In genomic region chr11:94602356-94602955, GRCm38 (mm10) we compare ENCODE assay signal across 8 mouse cellular contexts. TPM values are rescaled to one million over a fixed set of nuclear protein-coding genes. Genes with fewer than 3 reads are reported as not detected.
DNase-seq lines count a peak whose midpoint lies in the region; ATAC-seq and TF ChIP-seq lines count a peak whose summit lies in the region.

No protein-coding gene starts in this region.

- H3K9ac ChIP-seq in lung, embryonic 15.5 days, result peak overlapping the region; percentile 63; the same call in 1 of the 2 replicates
- peak overlapping the region; percentile 79 for H3K9ac ChIP-seq in embryonic facial prominence, embryonic 13.5 days
- peak overlapping the region; percentile 50 for H3K9ac ChIP-seq in intestine, embryonic 14.5 days (ENCODE audit: low read length)
- no peak overlapping the region for H3K9ac ChIP-seq in neural tube, embryonic 12.5 days

- no peaks in the 10 kb centered on the region for H3K9me3 ChIP-seq in lung, embryonic 15.5 days
- H3K9me3 ChIP-seq in embryonic facial prominence, embryonic 13.5 days, result no peaks in the 10 kb centered on the region
- no peaks in the 10 kb centered on the region for H3K9me3 ChIP-seq in intestine, embryonic 14.5 days (ENCODE audit: control insufficient read depth, low read length)
- H3K9me3 ChIP-seq in neural tube, embryonic 12.5 days, result no peaks in the 10 kb centered on the region

- H3K27ac ChIP-seq in lung, embryonic 15.5 days, result peak overlapping the region; percentile 69
- H3K27ac ChIP-seq in embryonic facial prominence, embryonic 13.5 days, result peak overlapping the region; percentile 69
- no peak overlapping the region for H3K27ac ChIP-seq in intestine, embryonic 14.5 days (ENCODE audit: low read depth)
- H3K27ac ChIP-seq in neural tube, embryonic 12.5 days, result no peak overlapping the region
- H3K27ac ChIP-seq in thymus, adult 2 months (ENCODE audit: control insufficient read depth, insufficient read depth, low read length), result no peak overlapping the region

- H3K4me3 ChIP-seq in lung, embryonic 15.5 days, result peak overlapping the region; percentile 62
- no peak overlapping the region for H3K4me3 ChIP-seq in lung, adult 2 months (replicated peaks; ENCODE audit: extremely low read depth, low read depth, low read length)
- H3K4me3 ChIP-seq in embryonic facial prominence, embryonic 13.5 days, result peak overlapping the region; percentile 64
- H3K4me3 ChIP-seq in intestine, embryonic 14.5 days (ENCODE audit: low read depth, low read length), result peak overlapping the region; percentile 44; the same call in 1 of the 2 replicates
- H3K4me3 ChIP-seq in neural tube, embryonic 12.5 days, result no peak overlapping the region
- no peak overlapping the region for H3K4me3 ChIP-seq in thymus, adult 2 months (ENCODE audit: control insufficient read depth, insufficient read depth, low read length)

- peaks cover 18% of the 10 kb centered on the region; the same call in 1 of the 2 replicates for H3K4me1 ChIP-seq in lung, embryonic 15.5 days
- peaks cover 9% of the 10 kb centered on the region for H3K4me1 ChIP-seq in lung, adult 2 months (ENCODE audit: control insufficient read depth, insufficient read depth, low read length)
- peaks cover 18% of the 10 kb centered on the region for H3K4me1 ChIP-seq in embryonic facial prominence, embryonic 13.5 days
- peaks cover 12% of the 10 kb centered on the region for H3K4me1 ChIP-seq in intestine, embryonic 14.5 days (replicated peaks; ENCODE audit: control insufficient read depth, insufficient read depth, low read length)
- H3K4me1 ChIP-seq in neural tube, embryonic 12.5 days, result peaks cover 5% of the 10 kb centered on the region
- H3K4me1 ChIP-seq in thymus, adult 2 months (replicated peaks; ENCODE audit: control insufficient read depth, insufficient read depth, low read length), result peaks cover 8% of the 10 kb centered on the region

- no peaks in the 10 kb centered on the region for H3K36me3 ChIP-seq in lung, embryonic 15.5 days
- no peaks in the 10 kb centered on the region for H3K36me3 ChIP-seq in embryonic facial prominence, embryonic 13.5 days
- no peaks in the 10 kb centered on the region for H3K36me3 ChIP-seq in intestine, embryonic 14.5 days (ENCODE audit: control insufficient read depth, insufficient read depth, low read length)
- H3K36me3 ChIP-seq in neural tube, embryonic 12.5 days, result no peaks in the 10 kb centered on the region
- no peaks in the 10 kb centered on the region for H3K36me3 ChIP-seq in thymus, adult 2 months (ENCODE audit: control insufficient read depth, insufficient read depth, low read length)

- no peak for DNase-seq in lung, adult 2 months
- DNase-seq in intestine, embryonic 14.5 days (ENCODE audit: low spot score), result peak; percentile 58
- no peak for DNase-seq in thymus, adult 2 months
- DNase-seq in layer of hippocampus, adult 9-11 months, result no peak

- no peak for ATAC-seq in lung, embryonic 15.5 days (ENCODE audit: borderline replicate concordance, extremely low read depth, low FRiP score, low TSS enrichment)
- ATAC-seq in embryonic facial prominence, embryonic 13.5 days (ENCODE audit: insufficient number of reproducible peaks, insufficient read depth, low FRiP score, low TSS enrichment, low read depth), result no peak
- no peak for ATAC-seq in intestine, embryonic 14.5 days (replicated peaks; ENCODE audit: low FRiP score, low TSS enrichment, low read depth)
- no peak for ATAC-seq in neural tube, embryonic 12.5 days (ENCODE audit: low FRiP score, low read depth)
- ATAC-seq in megakaryocyte progenitor cell, adult 5-6 weeks (replicated peaks; ENCODE audit: poor library complexity), result no peak

- no peak for TF ChIP-seq POLR2A in lung, adult 2 months (IDR thresholded peaks at IDR 0.05; ENCODE audit: borderline replicate concordance, extremely low read depth, low read depth, low read length)
- TF ChIP-seq POLR2A in thymus, adult 2 months (IDR thresholded peaks at IDR 0.05; ENCODE audit: control insufficient read depth, extremely low read depth, insufficient read depth, low read length, poor library complexity), result no peak

- peak overlapping the region; percentile 80 for H3K4me2 ChIP-seq in lung, embryonic 15.5 days
- H3K4me2 ChIP-seq in embryonic facial prominence, embryonic 13.5 days, result peak overlapping the region; percentile 77
- peak overlapping the region; percentile 53 for H3K4me2 ChIP-seq in intestine, embryonic 14.5 days (ENCODE audit: low read length)
- peak overlapping the region; percentile 77 for H3K4me2 ChIP-seq in neural tube, embryonic 12.5 days (replicated peaks)

- H3K27me3 ChIP-seq in lung, embryonic 15.5 days, result no peaks in the 10 kb centered on the region
- H3K27me3 ChIP-seq in embryonic facial prominence, embryonic 13.5 days, result no peaks in the 10 kb centered on the region
- H3K27me3 ChIP-seq in intestine, embryonic 14.5 days (replicated peaks; ENCODE audit: control insufficient read depth, insufficient read depth, low read length), result no peaks in the 10 kb centered on the region
- no peaks in the 10 kb centered on the region for H3K27me3 ChIP-seq in neural tube, embryonic 12.5 days (replicated peaks)
- no peaks in the 10 kb centered on the region for H3K27me3 ChIP-seq in thymus, adult 2 months (ENCODE audit: control insufficient read depth, insufficient read depth, low read length)

- TF ChIP-seq CTCF in lung, adult 2 months (IDR thresholded peaks at IDR 0.05; ENCODE audit: insufficient read depth, low read length), result no peak
- TF ChIP-seq CTCF in thymus, adult 2 months (IDR thresholded peaks at IDR 0.05; ENCODE audit: borderline replicate concordance, control insufficient read depth, extremely low read depth, insufficient read depth, low read length, poor library complexity), result no peak

- 65% methylated on average over 11 of the region's 11 CpGs for WGBS in lung, embryonic 15.5 days
- 69% methylated on average over 11 of the region's 11 CpGs for WGBS in lung, adult 2 months
- WGBS in embryonic facial prominence, embryonic 13.5 days, result 68% methylated on average over 11 of the region's 11 CpGs
- 61% methylated on average over 11 of the region's 11 CpGs for WGBS in intestine, embryonic 14.5 days
- 71% methylated on average over 11 of the region's 11 CpGs for WGBS in neural tube, embryonic 12.5 days
- 84% methylated on average over 11 of the region's 11 CpGs for WGBS in thymus, adult 2 months

RNA-seq across cellular contexts. Expression of gene Acsf2, which starts 0.8 kb away (rescaled TPM):
- 6.8 and 7.1 TPM in 2 replicates for polyA plus RNA-seq in lung, embryonic 15.5 days (2015; fragmentation: Nextera tagmentation; extraction: Ambion mirVana)
- 28.0 and 35.2 TPM in 2 replicates for polyA plus RNA-seq in lung, adult 2 months (2012; rRNA removed)
- 7.1 and 8.3 TPM in 2 replicates for polyA plus RNA-seq in embryonic facial prominence, embryonic 13.5 days (2015; fragmentation: Nextera tagmentation; extraction: Ambion mirVana)
- polyA plus RNA-seq in intestine, embryonic 14.5 days (2014; fragmentation: Nextera tagmentation; extraction: Ambion mirVana), result 5.7 TPM in 2 replicates
- polyA plus RNA-seq in neural tube, embryonic 12.5 days (2016; fragmentation: Nextera tagmentation; extraction: Ambion mirVana), result 2.6 and 3.7 TPM in 2 replicates
- 15.8 and 24.6 TPM in 2 replicates for polyA plus RNA-seq in thymus, adult 2 months (2012; rRNA removed)
- 18.1 and 18.6 TPM in 2 replicates for total RNA-seq in megakaryocyte progenitor cell, adult 5-6 weeks (2015)
- total RNA-seq in megakaryocyte progenitor cell, adult 5-6 weeks (2017), result 2.5 and 2.7 TPM in 2 replicates

RNA-seq across cellular contexts. Expression of gene Lrrc59, which starts 27.1 kb away (rescaled TPM):
- polyA plus RNA-seq in lung, embryonic 15.5 days (2015; fragmentation: Nextera tagmentation; extraction: Ambion mirVana), result 198 and 205 TPM in 2 replicates
- polyA plus RNA-seq in lung, adult 2 months (2012; rRNA removed), result 41.4 and 46.3 TPM in 2 replicates
- polyA plus RNA-seq in embryonic facial prominence, embryonic 13.5 days (2015; fragmentation: Nextera tagmentation; extraction: Ambion mirVana), result 205 and 211 TPM in 2 replicates
- 168 and 180 TPM in 2 replicates for polyA plus RNA-seq in intestine, embryonic 14.5 days (2014; fragmentation: Nextera tagmentation; extraction: Ambion mirVana)
- 201 and 203 TPM in 2 replicates for polyA plus RNA-seq in neural tube, embryonic 12.5 days (2016; fragmentation: Nextera tagmentation; extraction: Ambion mirVana)
- 62.3 and 68.2 TPM in 2 replicates for polyA plus RNA-seq in thymus, adult 2 months (2012; rRNA removed)
- total RNA-seq in megakaryocyte progenitor cell, adult 5-6 weeks (2015), result 115 and 116 TPM in 2 replicates
- total RNA-seq in megakaryocyte progenitor cell, adult 5-6 weeks (2017), result 195 and 224 TPM in 2 replicates

RNA-seq across cellular contexts. Expression of gene Chad, which starts 37.6 kb away (rescaled TPM):
- polyA plus RNA-seq in lung, embryonic 15.5 days (2015; fragmentation: Nextera tagmentation; extraction: Ambion mirVana), result 2.3 and 2.7 TPM in 2 replicates
- 32.6 and 38.8 TPM in 2 replicates for polyA plus RNA-seq in lung, adult 2 months (2012; rRNA removed)
- polyA plus RNA-seq in embryonic facial prominence, embryonic 13.5 days (2015; fragmentation: Nextera tagmentation; extraction: Ambion mirVana), result 7.1 and 8.4 TPM in 2 replicates
- 0.77 and 1.2 TPM in 2 replicates for polyA plus RNA-seq in intestine, embryonic 14.5 days (2014; fragmentation: Nextera tagmentation; extraction: Ambion mirVana)
- polyA plus RNA-seq in neural tube, embryonic 12.5 days (2016; fragmentation: Nextera tagmentation; extraction: Ambion mirVana), result 1.3 and 1.5 TPM in 2 replicates
- 0.59 TPM in 2 replicates for polyA plus RNA-seq in thymus, adult 2 months (2012; rRNA removed)
- not detected in 2 replicates for total RNA-seq in megakaryocyte progenitor cell, adult 5-6 weeks (2015)
- not detected in 2 replicates for total RNA-seq in megakaryocyte progenitor cell, adult 5-6 weeks (2017)

RNA-seq across cellular contexts. Expression of gene Mrpl27, which starts 51.1 kb away (rescaled TPM):
- polyA plus RNA-seq in lung, embryonic 15.5 days (2015; fragmentation: Nextera tagmentation; extraction: Ambion mirVana), result 136 and 139 TPM in 2 replicates
- 32.8 and 34.7 TPM in 2 replicates for polyA plus RNA-seq in lung, adult 2 months (2012; rRNA removed)
- polyA plus RNA-seq in embryonic facial prominence, embryonic 13.5 days (2015; fragmentation: Nextera tagmentation; extraction: Ambion mirVana), result 144 and 153 TPM in 2 replicates
- polyA plus RNA-seq in intestine, embryonic 14.5 days (2014; fragmentation: Nextera tagmentation; extraction: Ambion mirVana), result 137 and 142 TPM in 2 replicates
- polyA plus RNA-seq in neural tube, embryonic 12.5 days (2016; fragmentation: Nextera tagmentation; extraction: Ambion mirVana), result 128 and 134 TPM in 2 replicates
- polyA plus RNA-seq in thymus, adult 2 months (2012; rRNA removed), result 33.9 and 34.7 TPM in 2 replicates
- 53.4 and 53.5 TPM in 2 replicates for total RNA-seq in megakaryocyte progenitor cell, adult 5-6 weeks (2015)
- total RNA-seq in megakaryocyte progenitor cell, adult 5-6 weeks (2017), result 46.4 and 46.8 TPM in 2 replicates

RNA-seq across cellular contexts. Expression of gene Eme1, which starts 51.3 kb away (rescaled TPM):
- 24.8 and 26.2 TPM in 2 replicates for polyA plus RNA-seq in lung, embryonic 15.5 days (2015; fragmentation: Nextera tagmentation; extraction: Ambion mirVana)
- 0.11 and 0.51 TPM in 2 replicates for polyA plus RNA-seq in lung, adult 2 months (2012; rRNA removed)
- 23.5 and 26.4 TPM in 2 replicates for polyA plus RNA-seq in embryonic facial prominence, embryonic 13.5 days (2015; fragmentation: Nextera tagmentation; extraction: Ambion mirVana)
- 25.2 and 26.0 TPM in 2 replicates for polyA plus RNA-seq in intestine, embryonic 14.5 days (2014; fragmentation: Nextera tagmentation; extraction: Ambion mirVana)
- 19.8 and 23.0 TPM in 2 replicates for polyA plus RNA-seq in neural tube, embryonic 12.5 days (2016; fragmentation: Nextera tagmentation; extraction: Ambion mirVana)
- polyA plus RNA-seq in thymus, adult 2 months (2012; rRNA removed), result 8.9 and 12.8 TPM in 2 replicates
- 9.4 and 9.9 TPM in 2 replicates for total RNA-seq in megakaryocyte progenitor cell, adult 5-6 weeks (2015)
- total RNA-seq in megakaryocyte progenitor cell, adult 5-6 weeks (2017), result 28.8 and 37.1 TPM in 2 replicates

Comparison
In these comparisons a context has a peak if more than half of its experiments do, and no peak if none do; other contexts are left out.
1. H3K4me3 ChIP-seq: peak in lung, embryonic 15.5 days (single experiment), embryonic facial prominence, embryonic 13.5 days (single experiment) and intestine, embryonic 14.5 days (single experiment); none in lung, adult 2 months (single experiment), neural tube, embryonic 12.5 days (single experiment) and thymus, adult 2 months (single experiment).
2. H3K27ac ChIP-seq: peak in lung, embryonic 15.5 days (single experiment) and embryonic facial prominence, embryonic 13.5 days (single experiment); none in intestine, embryonic 14.5 days (single experiment), neural tube, embryonic 12.5 days (single experiment) and thymus, adult 2 months (single experiment).
3. Peak in every context shown above with its lines, with median percentiles within 50 percentile points of each other: H3K4me2 ChIP-seq.